Mouse (Mus musculus): ENCODE results near the gene Rad51b.

Gene Rad51b

DNA sequence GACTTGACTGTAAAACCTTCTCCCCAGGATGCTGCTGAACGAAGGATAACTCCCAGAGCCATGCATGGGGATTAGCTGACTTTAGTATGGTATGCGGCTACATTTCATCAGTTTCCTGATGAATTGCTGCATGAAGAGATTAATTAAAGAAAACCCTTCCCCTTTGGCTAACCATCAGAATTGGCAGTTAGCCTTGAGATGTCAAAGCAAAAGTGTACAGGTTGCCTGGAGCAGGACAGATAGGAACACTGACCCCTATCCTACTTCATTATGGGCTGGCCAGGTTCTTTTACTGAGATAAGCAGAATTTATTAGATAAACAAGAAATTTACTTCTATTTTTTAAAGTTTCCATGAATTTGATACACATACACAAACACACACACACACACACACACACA, 85.3 kb downstream of the Rad51b start:
- DNase-seq: no peak

GRCm38 (mm10) chr12:79383583-79383982, 86.5 kb downstream of the Rad51b start:
- no peak for DNase-seq

DNA sequence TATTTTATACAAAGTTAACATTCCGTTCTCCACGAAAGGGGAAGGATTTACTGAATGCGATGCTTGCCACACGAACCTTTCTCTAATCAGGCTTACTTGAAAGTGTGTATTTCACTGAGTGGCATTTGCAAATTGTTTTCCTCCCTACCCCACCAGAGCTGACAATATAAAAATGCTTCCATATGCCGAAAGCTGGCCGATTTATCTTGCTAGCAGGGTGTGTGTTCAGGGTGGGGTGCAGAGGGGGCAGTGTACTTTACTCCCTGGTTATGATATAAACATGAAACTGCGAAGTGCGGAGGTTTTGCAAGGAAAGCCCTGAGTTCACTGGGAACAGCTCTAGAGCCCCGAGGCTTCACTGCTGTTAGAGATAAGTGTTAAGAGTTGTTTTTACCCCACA, 87.7 kb downstream of the Rad51b start:
- no peak for DNase-seq

- DNase-seq: no peak
Measured at GRCm38 (mm10) chr12:79385199-79385598, 88.1 kb downstream of the Rad51b start.

GRCm38 (mm10) chr12:79387886-79388285, 90.8 kb downstream of the Rad51b start:
- no peak for DNase-seq

DNA sequence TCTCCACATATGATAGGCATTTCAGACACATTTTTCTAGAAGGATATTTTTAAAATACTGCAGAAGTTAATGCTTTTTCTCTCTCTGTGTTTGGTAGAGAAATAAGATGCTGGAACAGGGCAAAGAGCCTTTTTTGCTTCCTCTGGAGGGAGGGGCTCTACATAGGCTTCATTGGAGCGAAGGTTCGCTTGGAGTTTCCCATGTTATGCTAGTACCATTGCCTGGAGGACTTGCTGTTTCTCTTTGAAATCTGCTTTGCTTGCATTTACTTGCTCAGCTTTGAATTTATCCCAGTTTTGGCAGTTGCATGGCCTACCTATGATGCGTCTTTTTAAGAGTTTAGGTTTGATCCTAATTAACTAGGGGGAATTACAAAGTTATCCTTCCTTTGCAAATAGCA, 92.2 kb downstream of the Rad51b start:
- DNase-seq: no peak

DNA sequence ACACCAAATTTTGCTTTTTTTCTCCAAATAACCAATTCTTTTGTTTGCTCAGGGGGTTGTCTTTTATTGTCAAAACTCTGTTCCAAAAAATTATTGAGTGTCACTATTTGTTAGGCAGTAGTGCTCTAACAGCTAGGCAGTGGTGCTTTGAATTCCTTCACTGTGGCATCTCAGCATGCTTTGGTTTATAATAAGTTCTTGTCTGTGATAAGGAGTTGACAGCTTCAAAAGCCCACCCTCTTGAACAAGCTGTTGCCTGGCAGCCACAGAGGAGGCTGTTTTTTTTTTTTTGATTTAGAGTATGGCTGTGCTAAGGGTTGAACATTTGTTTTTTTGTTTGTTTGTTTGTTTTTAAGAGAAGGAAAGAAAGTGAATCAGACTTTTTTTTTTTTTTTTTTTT, 92.9 kb downstream of the Rad51b start:
- DNase-seq: no peak

- no peak for DNase-seq
Measured at GRCm38 (mm10) chr12:79393636-79394035, 96.6 kb downstream of the Rad51b start.

- DNase-seq: no peak
Measured at GRCm38 (mm10) chr12:79403992-79404391, 106.9 kb downstream of the Rad51b start.

DNA sequence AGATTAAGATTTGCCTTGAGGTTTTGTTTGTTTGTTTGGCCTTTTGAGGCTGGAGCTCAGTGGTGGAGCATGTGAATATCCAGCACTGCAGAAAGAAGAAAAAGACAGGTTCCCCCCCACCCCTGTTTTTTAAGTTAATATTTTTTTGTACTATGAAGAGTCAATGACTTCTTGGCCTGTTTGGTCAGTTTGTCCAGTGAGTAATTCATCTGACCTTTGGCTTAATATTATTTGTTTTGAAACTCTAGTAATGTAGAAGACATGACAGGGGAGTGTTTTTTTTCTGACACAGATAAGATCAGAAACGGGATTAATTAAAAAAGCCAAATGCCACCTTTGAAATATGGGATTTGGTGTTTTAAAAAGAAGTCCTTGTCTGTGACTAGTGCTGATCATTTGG, 107.4 kb downstream of the Rad51b start:
- no peak for DNase-seq

- no peak for DNase-seq
Measured at GRCm38 (mm10) chr12:79408677-79409076, 111.6 kb downstream of the Rad51b start.

GRCm38 (mm10) chr12:79409126-79409860, 112.2 kb downstream of the Rad51b start:
- DNase-seq: no peak

GRCm38 (mm10) chr12:79412894-79413507, 115.9 kb downstream of the Rad51b start:
- no peak for DNase-seq

DNA sequence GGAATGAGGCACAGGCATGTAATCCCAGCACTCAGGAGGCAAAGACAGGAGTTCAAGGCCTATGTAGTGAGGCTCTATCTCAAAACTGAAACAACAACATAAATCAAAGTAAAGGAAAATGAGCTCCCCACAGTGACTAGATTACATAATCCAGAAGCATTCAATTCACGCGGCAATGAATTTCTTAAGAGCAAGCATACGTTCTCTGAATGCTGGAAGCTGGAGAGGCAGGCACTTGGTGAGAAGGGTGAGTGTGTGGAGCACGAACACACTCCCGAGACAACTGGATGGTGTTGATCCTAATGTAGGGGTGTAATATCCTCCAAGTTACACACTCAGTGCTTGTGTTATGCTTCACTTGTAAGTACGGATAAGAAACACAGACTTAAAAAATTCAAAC, 120.3 kb downstream of the Rad51b start:
- DNase-seq: no peak

DNA sequence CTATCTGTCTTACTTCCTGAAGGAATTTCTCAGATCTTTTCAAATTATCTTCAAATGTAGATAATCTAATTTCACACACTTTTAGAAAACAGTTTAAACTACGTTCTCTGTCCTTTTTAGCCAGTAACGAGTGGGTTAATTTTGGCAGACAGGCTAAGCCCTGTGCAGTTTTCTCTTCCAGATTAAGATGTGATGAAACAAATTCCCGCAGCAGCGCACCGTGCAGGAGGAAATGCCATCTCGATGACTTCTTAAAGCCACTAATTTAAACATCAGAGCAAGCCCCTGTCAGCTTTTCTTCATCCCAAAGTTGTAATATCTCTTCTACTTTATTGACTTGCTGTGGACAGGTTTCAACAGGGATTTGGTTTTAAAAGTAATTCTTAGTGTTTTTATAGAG, 123.5 kb downstream of the Rad51b start:
- no peak for DNase-seq

GRCm38 (mm10) chr12:79429507-79430291, 132.6 kb downstream of the Rad51b start:
- DNase-seq: no peak

GRCm38 (mm10) chr12:79431138-79431537, 134.1 kb downstream of the Rad51b start:
- no peak for DNase-seq

GRCm38 (mm10) chr12:79433724-79434442, 136.8 kb downstream of the Rad51b start:
- DNase-seq: no peak

- no peak for DNase-seq
Measured at GRCm38 (mm10) chr12:79435474-79435873, 138.4 kb downstream of the Rad51b start.

DNA sequence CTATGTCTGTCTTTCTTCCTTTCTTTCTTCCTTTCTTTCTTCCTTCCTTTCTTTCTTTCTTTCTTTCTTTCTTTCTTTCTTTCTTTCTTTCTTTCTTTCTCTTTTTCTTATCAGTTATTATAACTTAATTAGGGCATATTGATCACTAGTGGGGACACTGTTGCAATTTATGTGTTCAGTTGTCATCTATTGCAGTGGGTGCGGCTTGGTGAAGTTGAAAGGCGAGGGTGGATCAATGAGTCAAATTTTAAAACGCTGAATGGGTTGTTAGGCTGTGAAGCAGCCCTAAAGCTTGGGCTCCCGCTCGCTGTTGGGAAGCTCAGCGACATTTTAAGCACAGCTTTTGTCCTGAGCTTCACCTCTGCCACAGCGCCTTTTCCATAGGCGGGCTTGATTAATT, 139.0 kb downstream of the Rad51b start:
- DNase-seq: no peak

- no peak for DNase-seq
Measured at GRCm38 (mm10) chr12:79436892-79437291, 139.8 kb downstream of the Rad51b start.

DNA sequence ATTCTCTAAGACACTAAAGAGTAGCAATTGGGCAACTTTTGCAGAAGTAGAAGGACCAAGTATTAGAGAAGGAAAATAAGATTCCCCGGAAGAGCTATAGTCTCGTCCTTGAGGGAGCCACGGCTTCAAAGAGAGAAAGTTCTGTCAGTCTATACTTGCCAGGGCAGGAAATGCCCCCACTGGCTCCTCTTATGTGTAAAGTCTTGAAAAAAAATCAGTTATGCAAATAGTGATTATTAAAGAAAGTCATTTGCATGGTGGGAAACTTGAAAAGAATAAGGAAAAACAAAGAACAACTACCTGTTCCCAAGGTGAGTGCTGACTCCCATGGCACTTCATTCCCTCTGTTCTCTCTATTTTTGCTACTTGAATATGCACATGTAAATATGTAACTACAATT, 140.5 kb downstream of the Rad51b start:
- no peak for DNase-seq

GRCm38 (mm10) chr12:79439961-79440360, 142.9 kb downstream of the Rad51b start:
- no peak for DNase-seq
